Mouse (Mus musculus) cerebellum, adult 2 months (tissue): ENCODE measurements around the gene Mipep. TPM values are rescaled to one million over a fixed set of nuclear protein-coding genes. Genes with fewer than 3 reads are reported as not detected.

Experiments
- DNase-seq, 2 experiments: peaks; one replicate each; pipeline ENCODE4 v3.0.0; 2021
- H3K27ac ChIP-seq: fragments of 200-500 bp; 2 replicates; pipeline ENCODE4 v1.5.1; 2012; ENCODE audit warnings: low read length, control low read depth, inconsistent platforms; ENCODE audit not compliant: insufficient read depth
- H3K27me3 ChIP-seq: fragments of 200-500 bp; 2 replicates; pipeline ENCODE4 v1.6.1; 2012; ENCODE audit warnings: inconsistent platforms, mild to moderate bottlenecking, low read length, moderate library complexity; ENCODE audit not compliant: control insufficient read depth, insufficient read depth
- H3K4me1 ChIP-seq: fragments of 200-500 bp; 2 replicates; pipeline ENCODE4 v1.6.1; 2011; ENCODE audit warnings: low read length; ENCODE audit not compliant: control insufficient read depth, insufficient read depth
- H3K4me3 ChIP-seq: fragments of 200-500 bp; replicated peaks from 2 replicates; pipeline ENCODE3; 2011; ENCODE audit warnings: mild to moderate bottlenecking, low read depth, low read length, control low read depth; ENCODE audit not compliant: insufficient read depth
- CTCF ChIP-seq: fragments of 200-500 bp; IDR thresholded peaks from 2 replicates; pipeline ENCODE4 v1.5.1; 2011; ENCODE audit warnings: low read depth, mild to moderate bottlenecking, control low read depth, low read length, moderate library complexity, borderline replicate concordance; ENCODE audit not compliant: insufficient read depth
- POLR2A ChIP-seq: fragments of 200-500 bp; IDR thresholded peaks from 2 replicates; pipeline ENCODE4 v1.6.1; 2011; ENCODE audit warnings: low read length, control low read depth, borderline replicate concordance; ENCODE audit not compliant: insufficient read depth
- WGBS: fragments of 180-500 bp; shearing (Covaris S2); methylation state at CpG from one replicate; pipeline ENCODE4 v1.1.7; 2018; 5-methylcytosine and 5-hydroxymethylcytosine counted together
- polyA plus RNA-seq: library from polyadenylated mRNA; depleted of rRNA; stranded (reverse); fragments of >200 nt; gene quantifications from 2 replicates; pipeline ENCODE4 v1.2.3, GENCODE M21; 2012

Mipep gene
- polyA plus RNA-seq, 1 experiment = 17.9 TPM

DNA sequence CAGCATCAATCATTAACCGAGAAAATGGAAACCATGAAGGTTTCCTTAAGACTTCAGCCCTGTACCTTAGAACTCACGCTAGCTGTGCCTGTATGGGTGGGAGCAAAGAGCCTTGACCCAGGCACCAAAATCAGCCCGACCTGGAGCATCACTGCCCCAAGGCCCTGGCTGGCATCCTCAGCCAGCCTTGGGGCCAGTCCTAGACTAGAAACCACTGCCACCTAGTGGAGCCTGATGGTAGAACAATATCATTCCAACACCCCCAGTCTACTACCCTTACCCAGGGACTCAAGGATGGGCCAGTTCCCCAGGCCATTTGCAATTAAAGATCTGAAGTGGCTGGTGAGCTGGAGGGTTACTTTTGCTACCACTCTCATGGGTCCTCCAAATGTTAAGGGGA lies 5.7 kb downstream of the Mipep start:
- H3K4me3 ChIP-seq = no peak overlapping the region
- no peak overlapping the region for H3K27ac ChIP-seq
- H3K27me3 ChIP-seq = no peaks in the 10 kb centered on the region
- WGBS = 34% methylated on average over 3 of the region's 3 CpGs
- TF ChIP-seq POLR2A = no peak
- peak; percentile 73 for TF ChIP-seq CTCF
- H3K4me1 ChIP-seq = peaks cover 3% of the 10 kb centered on the region; the same call in 1 of the 2 replicates
- peak; percentile 40 to 47 for DNase-seq

DNA sequence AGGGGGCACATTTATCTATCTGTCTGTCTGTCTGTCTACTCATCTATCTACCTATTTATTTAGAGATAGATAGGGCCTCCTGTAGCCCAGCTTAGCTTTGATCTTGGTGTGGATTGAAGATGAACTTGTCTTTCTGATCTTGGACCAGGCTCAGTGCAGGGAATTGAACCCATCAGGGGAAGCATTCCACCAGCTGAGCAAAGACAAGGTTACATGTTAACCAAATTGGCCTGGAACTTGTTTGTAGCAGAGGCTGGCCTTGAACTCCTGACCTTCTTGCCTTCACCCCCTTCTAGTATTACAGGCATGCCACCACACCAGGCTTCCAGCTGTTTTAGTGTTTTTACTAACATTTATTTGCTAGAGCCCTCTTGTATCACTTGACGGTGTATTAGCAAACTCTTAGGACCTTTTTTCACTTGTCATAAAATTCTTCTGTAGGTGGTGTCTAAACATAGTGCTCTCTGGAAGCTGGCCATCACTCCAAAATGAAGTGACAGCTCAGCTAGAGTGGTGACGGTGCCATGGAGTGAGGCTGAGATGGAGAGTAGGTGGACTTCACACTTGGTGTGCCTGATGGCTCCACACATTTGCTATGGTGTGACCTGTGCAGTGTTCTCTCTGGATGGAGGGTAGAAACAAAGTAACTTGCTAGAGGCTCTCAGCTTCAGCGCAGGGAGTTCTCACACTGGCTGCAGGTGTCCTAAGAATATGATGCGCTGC lies 12.4 kb downstream of the Mipep start:
- H3K4me1 ChIP-seq = no peaks in the 10 kb centered on the region
- H3K27me3 ChIP-seq = no peaks in the 10 kb centered on the region
- H3K4me3 ChIP-seq = no peak overlapping the region
- TF ChIP-seq CTCF (no peak), POLR2A (no peak)
- DNase-seq = no peak
- 50% methylated on average over 4 of the region's 4 CpGs for WGBS
- no peak overlapping the region for H3K27ac ChIP-seq

DNA sequence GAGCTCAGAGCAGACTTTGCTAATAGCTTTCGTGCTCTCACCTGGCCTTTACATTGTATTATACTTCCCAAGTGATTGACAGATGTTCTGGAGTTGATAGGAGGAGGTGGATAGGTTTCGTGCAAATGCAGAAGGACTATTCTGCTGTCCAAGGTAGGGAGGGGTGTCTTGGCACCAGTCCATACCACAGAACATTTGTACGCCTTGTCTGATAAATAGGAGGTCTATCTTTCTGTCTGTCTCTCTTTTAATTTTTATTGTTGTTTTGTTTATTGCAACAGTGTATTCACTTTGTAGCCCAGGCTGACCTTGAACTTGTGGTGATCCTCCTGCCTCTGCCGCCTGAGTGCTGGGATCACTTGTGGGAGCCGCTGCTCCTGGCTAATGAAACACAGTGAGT lies 13.2 kb downstream of the Mipep start:
- Histone ChIP-seq H3K27me3 (no peaks in the 10 kb centered on the region), H3K4me3 (no peak overlapping the region), H3K4me1 (no peaks in the 10 kb centered on the region), H3K27ac (no peak overlapping the region)
- 91% methylated on average over 5 of the region's 5 CpGs for WGBS
- DNase-seq = no peak
- no peak for TF ChIP-seq POLR2A
- no peak for TF ChIP-seq CTCF

DNA sequence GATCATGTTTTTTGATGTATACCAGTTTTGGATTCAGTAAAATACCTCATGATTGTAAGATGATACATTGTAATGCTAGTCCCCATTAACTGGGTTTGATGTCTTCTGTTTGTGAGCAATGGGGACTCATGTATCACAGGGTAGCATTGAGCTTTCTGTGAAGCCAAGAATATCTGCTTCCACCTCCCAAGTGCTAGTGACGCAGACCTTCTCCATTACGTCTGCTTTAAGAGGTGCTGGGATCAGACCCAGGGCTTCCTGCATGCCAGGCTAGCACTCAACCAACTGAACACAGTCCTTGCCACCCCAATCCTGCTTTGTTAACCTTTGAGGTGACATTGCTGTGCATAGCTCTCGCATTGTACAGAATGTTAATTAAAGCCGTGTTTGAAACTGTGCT lies 14.3 kb downstream of the Mipep start:
- H3K27ac ChIP-seq = no peak overlapping the region
- DNase-seq = no peak
- H3K4me3 ChIP-seq = no peak overlapping the region
- TF ChIP-seq CTCF (no peak), POLR2A (no peak)
- 94% methylated on average over 4 of the region's 4 CpGs for WGBS
- no peaks in the 10 kb centered on the region for H3K4me1 ChIP-seq
- H3K27me3 ChIP-seq = no peaks in the 10 kb centered on the region

DNA sequence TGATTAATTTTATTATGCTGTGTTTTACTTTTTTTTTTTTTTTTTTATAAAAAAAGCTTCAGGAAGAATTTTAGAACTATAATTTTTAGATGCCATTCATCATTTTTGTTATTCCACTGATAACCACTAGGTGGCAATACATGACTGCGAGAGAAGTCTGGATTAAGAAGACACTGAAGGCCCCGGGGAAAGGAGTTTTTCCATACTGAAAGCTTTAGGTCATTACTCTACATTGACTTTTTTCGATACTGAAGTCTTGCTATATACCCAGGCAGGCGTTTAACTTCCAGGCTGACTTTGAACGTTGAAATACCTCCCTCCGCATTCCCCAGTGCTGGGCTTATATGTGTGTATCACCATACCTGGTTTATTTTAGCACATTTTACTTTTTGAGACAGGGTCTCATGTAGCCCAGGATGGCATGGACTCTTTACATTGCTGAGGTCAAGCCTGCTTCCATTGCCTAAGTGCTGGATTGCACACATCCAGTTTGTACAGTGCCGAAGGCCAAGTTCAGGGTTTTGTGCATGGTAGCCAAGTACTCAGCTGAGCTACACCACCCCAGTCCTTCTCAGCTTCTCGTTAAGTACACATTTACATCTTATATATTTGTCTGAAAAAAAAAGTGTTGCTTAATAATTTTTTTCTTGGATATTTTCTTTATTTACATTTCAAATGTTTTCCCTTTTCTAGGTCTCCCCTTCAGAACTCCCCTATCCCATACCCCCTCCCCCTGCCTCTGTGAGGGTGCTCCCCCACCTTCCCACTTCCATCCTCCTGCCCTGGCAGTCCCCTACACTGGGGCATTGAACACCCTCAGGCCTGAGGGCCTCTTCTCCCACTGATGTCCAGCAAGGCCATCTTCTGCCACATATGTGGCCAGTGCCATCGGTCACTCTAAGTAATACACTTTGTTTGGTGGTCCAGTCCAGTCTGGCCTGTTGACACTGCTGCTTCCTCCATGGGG lies 15.7 kb downstream of the Mipep start:
- no peaks in the 10 kb centered on the region for H3K27me3 ChIP-seq
- H3K27ac ChIP-seq = no peak overlapping the region
- no peak; the same call in 1 of the 2 replicates for TF ChIP-seq CTCF
- no peak for TF ChIP-seq POLR2A
- DNase-seq = peak in 1 of 2 experiments; percentile 41
- no peak overlapping the region for H3K4me3 ChIP-seq
- 49% methylated on average over 9 of the region's 9 CpGs for WGBS
- no peaks in the 10 kb centered on the region for H3K4me1 ChIP-seq

DNA sequence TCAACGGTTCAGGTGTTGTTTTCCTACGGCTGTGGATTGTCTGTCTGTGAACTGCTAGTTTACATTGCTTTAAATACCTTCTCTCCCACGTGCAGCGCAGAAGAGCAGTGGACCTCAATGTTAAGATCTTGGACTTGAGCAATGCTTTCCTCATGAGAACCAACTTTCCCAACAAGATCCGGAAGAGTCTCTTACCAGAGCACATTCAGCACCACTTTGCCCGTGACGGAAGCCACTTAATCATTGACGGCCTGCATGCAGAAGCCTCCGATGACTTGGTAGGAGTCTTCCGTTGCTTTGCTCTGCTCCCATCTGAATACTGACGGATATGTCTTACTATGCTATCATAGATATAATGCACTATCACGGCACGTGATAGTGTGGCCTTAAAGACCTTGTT lies 17.7 kb downstream of the Mipep start:
- 96% methylated on average over 13 of the region's 13 CpGs for WGBS
- Histone ChIP-seq H3K27ac (no peak overlapping the region), H3K4me1 (no peaks in the 10 kb centered on the region), H3K27me3 (no peaks in the 10 kb centered on the region), H3K4me3 (no peak overlapping the region)
- no peak for DNase-seq
- TF ChIP-seq POLR2A (no peak), CTCF (no peak)

DNA sequence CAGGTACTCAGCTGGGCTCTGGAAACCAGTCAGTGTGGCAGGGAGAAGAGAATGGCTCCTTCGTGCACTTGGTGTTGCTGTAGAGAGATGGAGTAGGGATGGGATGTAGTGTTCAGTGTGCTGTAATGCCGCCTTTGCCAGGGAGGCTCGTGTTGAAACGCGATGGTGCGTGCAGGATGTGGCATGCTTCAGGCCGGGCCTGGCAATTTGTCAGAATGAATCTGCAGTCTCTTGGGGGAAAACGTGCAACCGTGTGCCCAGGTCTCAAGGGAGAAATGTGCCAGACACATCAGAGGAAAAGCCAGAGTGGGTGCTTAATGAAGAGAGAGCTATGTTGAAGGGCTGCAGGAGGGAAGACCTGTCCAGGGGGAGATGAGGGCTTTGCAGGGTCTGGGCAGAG lies 20.6 kb downstream of the Mipep start:
- DNase-seq = no peak
- WGBS = 53% methylated on average over 9 of the region's 9 CpGs
- H3K4me1 ChIP-seq = no peaks in the 10 kb centered on the region
- no peak overlapping the region for H3K27ac ChIP-seq
- TF ChIP-seq CTCF (no peak), POLR2A (no peak)
- H3K27me3 ChIP-seq = no peaks in the 10 kb centered on the region
- H3K4me3 ChIP-seq = no peak overlapping the region

DNA sequence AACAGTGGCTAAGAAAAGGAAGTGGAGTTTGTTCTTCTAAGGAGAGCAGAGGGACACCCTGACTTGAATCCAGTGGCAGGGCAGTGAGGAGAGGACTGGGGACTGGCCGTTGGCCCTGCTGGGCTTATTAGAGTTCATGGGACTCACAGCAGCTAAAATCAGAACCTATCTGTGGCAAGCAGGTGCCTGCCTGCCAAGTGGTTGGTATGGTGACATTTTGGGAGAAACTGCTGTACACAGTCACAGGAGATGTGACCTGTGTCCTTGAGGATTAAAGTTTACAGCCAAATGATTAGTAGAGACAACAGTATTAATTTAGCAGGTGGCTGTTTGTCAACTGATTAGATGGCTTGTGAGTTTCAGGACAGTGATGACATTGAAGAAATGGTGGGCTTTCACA lies 21.5 kb downstream of the Mipep start:
- Histone ChIP-seq H3K4me3 (no peak overlapping the region), H3K4me1 (no peaks in the 10 kb centered on the region), H3K27ac (no peak overlapping the region), H3K27me3 (no peaks in the 10 kb centered on the region)
- TF ChIP-seq CTCF (no peak), POLR2A (no peak)
- 77% methylated on average over 1 of the region's 1 CpGs for WGBS
- no peak for DNase-seq
